Mouse (Mus musculus): Measurements from ENCODE around the gene Gpr68.

DNA sequence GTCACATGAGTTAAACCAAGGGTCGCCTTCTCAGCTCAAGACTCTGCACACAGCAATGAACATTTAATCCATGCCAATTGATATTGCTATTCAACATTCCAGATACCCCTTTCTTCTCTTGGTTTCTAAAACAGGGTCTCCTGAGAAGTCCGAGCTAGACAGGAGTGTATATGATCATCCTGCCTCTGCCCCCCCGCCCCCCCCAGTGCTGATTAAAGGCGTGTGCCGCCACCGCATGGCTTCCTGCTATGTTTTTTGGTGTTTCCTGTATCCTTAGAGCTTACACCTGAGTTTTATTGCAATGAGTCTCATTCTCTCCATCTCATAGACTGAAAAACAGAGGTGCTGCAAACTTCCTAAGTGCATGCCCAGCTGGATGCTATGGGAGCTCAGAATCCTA is 6.6 kb downstream of the Gpr68 start:
- no peak for TF ChIP-seq POLR2A (IDR thresholded peaks at IDR 0.05; ENCODE audit: low read depth, low read length)
- TF ChIP-seq CTCF (IDR thresholded peaks at IDR 0.05; ENCODE audit: extremely low read depth, insufficient read length, insufficient replicate concordance, low read depth, low read length), result no peak
